Mouse (Mus musculus) central nervous system, embryonic 18 days (tissue): ENCODE measurements around the gene Lrrc28. TPM values are rescaled to one million over a fixed set of nuclear protein-coding genes. Genes with fewer than 3 reads are reported as not detected.

Experiments used
- polyA plus RNA-seq: library from polyadenylated mRNA; depleted of rRNA; stranded (reverse); fragments of >200 nt; gene quantifications from 2 replicates; pipeline ENCODE4 v1.2.3, GENCODE M21; 2012; rRNA removed

Gene Lrrc28
- polyA plus RNA-seq: 36.5 and 43.9 TPM in 2 replicates

GRCm38 (mm10) chr7:67644833-67645680 is at the start of gene Lrrc28:
TSS of gene Lrrc28 (minus strand) at chr7:67645268.

GRCm38 (mm10) chr7:67647277-67647676 is 2.2 kb upstream of the Lrrc28 start, which contains the start of gene Ttc23:
TSS of gene Ttc23 (plus strand) at chr7:67647410.

Other genes with a start within 250 kb of the Lrrc28 start
- 4.9 and 6.2 TPM in 2 replicates for gene Ttc23, start 2.1 kb upstream of the Lrrc28 start, polyA plus RNA-seq
- gene Synm, start 114.5 kb upstream of the Lrrc28 start, polyA plus RNA-seq: 4.9 and 5.9 TPM in 2 replicates